Mouse (Mus musculus) A20 (cell line): Measurements from ENCODE around the gene Slc11a1.

Experiments
- DNase-seq: peaks from one replicate; pipeline ENCODE4 v3.0.0-alpha.2; 2011; ENCODE audit warnings: low read depth, low spot score

Gene Slc11a1

DNA sequence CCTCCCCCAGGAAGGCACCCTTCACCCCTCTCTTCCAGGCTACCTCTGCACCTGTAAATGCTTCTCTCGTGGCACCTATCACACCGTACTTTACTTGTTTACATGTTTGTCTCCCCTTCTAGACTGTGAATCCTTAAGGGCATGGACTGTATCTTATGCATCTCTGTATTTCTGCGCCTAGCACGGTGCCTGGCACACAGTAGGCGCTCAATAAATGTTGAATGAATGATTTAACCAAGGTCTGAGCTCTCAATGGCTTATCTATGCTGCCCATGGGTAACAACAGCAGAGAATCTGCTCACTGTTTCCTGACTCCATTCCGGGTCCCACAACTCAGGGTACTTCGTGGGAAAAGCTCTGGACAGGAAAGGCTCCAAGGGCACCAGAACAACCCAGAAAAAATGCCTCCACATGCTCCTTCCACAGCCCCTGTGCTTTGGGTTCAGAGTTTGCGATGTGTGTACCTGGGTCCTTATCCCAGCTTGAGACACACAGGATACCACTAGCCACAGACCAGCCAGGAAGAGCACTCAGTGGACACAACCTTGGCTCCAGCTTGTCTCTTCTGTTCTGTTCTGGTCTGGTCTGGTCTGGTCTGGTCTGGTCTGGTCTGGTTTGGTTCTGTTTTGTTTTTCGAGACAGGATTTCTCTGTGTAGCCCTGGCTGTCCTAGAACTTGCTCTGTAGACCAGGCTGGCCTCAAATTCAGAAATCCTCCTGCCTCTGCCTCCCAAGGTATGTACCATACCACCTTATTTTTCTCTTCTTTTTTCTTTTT lies 21.4 kb upstream of the Slc11a1 start:
- no peak for DNase-seq

DNA sequence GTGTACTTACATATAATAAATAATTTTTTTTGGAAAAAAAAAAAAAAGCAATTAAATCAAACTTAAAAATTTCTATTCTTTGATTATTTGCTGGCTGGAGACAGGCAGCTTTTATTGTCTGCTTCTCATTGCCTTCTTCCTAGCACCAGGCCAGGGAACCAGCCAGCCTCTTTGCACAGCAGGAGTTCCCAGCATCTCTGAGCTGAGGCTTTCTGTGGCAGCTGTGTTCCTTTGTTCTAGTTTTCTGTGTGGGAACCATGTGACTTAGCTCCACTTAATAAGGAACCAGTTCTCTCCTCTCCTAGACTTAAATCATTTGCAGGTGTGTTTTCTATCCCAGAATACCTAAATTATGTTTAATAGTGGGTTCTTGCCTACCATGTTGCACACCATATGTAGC lies 17.5 kb upstream of the Slc11a1 start:
- DNase-seq, result no peak

GRCm38 (mm10) chr1:74359952-74360517 lies 15.0 kb upstream of the Slc11a1 start:
- peak; percentile 74 for DNase-seq

- peak; percentile 83 for DNase-seq
Observed at GRCm38 (mm10) chr1:74361812-74362211, 13.2 kb upstream of the Slc11a1 start, which contains the start of gene Catip. Gene Catip (plus strand): TSS chr1:74362108.

DNA sequence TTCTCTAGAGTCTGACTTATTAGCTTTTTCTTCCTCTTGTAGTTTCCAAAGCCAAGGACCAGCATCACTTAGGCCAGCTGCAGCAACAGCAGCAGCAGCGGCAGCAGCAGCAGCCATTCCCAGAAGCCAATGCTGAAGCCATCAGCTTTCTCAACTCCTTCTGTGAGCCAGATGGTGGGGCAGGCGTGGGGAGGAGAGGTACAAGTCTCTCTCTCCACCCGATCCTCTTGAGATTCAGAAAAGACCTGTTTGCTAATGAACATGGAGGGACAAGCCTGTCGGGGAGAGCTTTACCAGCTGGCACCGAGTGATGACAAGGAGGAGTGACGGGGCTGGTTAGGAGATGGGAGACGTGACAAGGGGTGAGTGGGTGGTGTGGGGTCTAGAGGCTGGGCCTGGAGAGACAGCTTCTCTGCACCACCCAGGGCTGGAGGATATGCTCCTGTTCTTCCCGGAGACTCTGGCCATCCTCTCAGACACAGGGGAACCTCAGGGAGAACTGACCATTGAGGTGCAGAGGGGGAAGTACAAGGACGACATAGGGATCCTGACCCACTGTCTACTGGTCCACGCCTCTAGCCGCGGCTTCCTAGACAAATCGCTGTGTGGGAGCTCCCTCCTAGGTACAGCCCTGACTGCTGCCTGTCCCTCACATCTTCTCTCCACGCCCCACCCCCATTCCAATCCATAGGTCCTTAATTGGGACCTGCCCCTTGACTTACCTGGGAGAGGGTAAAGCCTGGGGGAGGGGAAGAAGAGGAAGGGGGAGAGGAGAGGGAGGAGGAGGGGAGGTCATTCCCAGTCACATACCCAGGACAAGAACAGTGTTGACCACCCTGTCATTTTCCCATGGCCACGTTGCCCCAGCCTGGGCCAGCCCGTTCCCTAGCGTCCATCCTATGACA lies 12.4 kb upstream of the Slc11a1 start:
- DNase-seq, result no peak

DNA sequence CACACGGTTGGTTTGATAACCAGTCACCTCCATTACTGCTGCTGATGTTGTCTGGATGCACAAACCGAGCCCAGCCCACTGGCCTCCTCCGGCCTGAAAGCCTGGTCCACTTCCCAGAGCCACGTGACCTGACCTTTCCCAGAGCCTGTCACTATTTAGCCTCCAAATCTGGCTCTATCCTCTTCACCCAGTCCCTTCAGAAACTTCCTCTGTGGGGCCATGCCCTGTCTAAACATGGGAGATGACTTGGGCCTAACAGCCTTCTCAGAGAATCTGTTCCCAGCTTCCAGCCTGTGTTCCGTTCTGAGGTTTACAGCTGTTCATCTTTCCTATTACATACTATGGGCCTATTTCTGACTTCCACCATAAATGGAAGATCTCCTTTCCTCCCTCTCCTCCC lies 11.6 kb upstream of the Slc11a1 start:
- DNase-seq, result no peak

GRCm38 (mm10) chr1:74364270-74364669 lies 10.7 kb upstream of the Slc11a1 start:
- DNase-seq, result no peak

GRCm38 (mm10) chr1:74367886-74368645 lies 6.9 kb upstream of the Slc11a1 start:
- no peak for DNase-seq

GRCm38 (mm10) chr1:74370040-74370439 lies 5.0 kb upstream of the Slc11a1 start:
- DNase-seq, result peak; percentile 26

DNA sequence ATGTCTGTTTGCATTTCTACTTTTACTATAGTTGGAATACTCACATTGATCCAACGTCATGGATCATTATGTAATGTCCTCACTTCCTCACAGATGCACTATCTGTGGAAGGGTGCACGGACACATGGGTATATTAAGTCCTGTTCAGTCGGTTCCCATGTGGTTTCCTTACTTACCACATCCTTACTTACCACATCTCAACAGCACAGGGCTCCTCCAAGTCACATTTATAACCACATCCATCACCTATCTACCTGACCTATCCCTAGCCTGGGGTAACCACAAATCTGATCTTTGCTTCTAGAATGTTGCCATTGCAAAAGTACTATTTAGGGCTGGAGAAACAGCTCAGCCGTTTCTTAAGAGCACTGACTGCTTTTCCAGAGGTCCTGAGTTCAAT lies 1.6 kb upstream of the Slc11a1 start:
- DNase-seq, result no peak

- DNase-seq, result no peak
Observed at GRCm38 (mm10) chr1:74375561-74375960, 566 bp downstream of the Slc11a1 start.

- DNase-seq, result no peak
Observed at GRCm38 (mm10) chr1:74376396-74376795, 1.4 kb downstream of the Slc11a1 start.

DNA sequence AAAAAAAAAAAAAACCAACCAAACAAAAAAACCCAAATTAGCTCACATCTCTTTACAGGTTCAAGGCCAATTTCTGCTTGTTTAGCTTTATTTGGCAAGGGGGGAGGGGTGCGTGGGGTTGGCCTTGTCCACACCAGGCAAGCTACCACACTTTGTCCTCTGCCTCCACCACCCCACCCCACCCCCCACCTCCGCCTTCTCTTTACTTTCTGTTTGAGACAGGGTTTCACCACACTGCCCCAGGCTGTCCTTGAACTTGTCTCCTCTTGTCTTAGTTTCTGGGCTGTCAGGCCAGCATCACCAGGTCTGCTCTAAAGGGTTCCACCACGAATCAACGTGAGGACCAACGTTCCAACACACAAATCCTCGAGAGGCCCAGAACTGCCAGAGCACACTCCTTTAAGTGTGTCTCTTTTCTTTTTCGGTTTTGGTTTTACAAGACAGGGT lies 4.1 kb downstream of the Slc11a1 start:
- DNase-seq, result no peak

DNA sequence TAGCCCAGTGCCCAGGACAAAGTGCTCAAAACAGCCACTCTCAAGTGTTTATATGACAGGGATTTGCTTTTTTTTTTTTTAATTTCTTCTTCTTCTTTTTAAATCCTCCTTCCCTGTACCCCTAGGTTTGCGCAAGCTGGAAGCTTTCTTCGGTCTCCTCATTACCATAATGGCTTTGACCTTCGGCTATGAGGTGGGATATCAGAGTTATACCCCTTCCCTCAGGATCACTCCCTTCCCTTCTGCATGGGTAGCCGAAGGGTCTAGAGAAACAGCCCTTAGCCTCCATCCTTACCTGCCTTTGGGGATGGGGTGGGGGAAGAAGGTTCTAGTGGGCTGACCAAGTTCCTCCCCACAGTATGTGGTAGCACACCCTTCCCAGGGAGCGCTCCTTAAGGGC lies 5.5 kb downstream of the Slc11a1 start:
- no peak for DNase-seq

GRCm38 (mm10) chr1:74381588-74382021 lies 6.6 kb downstream of the Slc11a1 start:
- DNase-seq, result peak; percentile 33

- DNase-seq, result no peak
Observed at GRCm38 (mm10) chr1:74383385-74383784, 8.4 kb downstream of the Slc11a1 start.

GRCm38 (mm10) chr1:74384525-74384924 lies 9.5 kb downstream of the Slc11a1 start:
- no peak for DNase-seq

- DNase-seq, result no peak
Observed at GRCm38 (mm10) chr1:74385064-74385463, 10.1 kb downstream of the Slc11a1 start.

DNA sequence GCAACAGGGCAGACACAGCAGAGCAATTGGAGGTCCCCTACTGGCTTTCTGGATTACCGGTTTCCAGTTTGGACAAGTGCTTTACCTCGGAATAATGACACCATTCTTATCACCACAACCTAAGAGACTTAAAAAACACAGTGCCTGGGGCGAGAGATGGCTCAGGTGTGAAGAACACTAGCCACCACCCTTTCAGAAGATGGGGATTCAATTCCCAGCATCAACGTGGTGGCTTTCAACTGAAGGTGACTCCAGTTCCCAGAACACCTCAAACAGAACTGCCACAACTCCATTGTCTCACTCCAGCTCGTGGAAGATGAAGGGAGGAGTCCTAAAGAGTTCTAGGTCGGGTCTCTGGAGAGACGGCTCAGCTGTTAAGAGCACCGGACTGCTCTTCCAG lies 10.5 kb downstream of the Slc11a1 start:
- DNase-seq, result no peak

DNA sequence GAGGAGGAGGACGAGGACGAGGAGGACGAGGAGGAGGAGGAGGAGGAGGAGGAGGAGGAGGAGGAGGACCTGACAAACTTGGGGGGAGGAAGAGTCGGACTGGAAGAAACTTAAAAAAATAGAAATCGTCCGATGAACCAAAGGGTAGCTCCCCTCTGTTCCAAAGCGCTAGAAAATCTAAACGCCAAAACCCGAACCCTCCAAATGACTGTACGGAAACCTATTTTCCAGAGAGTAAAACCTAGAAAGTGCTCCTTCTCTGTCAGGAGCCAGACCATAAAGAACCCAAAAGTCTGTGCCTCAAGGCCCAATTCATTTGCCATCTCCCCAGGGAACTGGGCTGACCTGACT lies 11.3 kb downstream of the Slc11a1 start:
- no peak for DNase-seq

DNA sequence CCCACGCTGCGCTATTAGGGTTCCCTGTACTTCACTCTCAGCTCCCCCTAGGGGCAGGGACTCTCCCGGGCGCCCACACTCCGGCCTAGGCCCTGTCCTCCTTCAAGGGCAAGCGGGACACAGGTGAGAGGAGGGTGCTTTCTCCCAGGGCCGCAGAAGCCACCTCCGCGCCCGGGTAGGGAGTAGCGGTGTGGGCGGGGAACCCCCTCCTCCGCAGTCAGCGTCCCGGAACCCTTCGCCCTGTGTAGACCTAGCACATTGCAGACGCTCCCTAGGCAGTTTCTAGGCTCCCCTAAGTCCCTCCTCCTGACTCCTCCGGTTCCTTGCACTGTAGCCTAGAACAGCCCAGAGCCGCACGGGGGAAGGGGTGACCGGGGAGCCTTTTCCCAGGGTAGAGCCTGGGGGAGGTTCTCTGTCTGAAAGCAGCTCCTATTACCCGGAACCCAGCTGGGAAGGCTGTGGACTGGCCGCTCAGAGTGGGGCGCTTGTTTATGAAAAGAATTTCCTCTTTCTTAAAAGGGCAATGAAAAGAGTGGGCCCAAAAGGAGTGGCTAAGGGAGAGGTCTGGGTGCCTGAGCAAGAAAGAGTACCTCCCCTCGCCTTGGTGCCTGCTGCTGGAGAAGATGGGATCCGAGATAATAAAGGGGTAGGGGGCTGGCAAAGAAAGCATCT lies 11.9 kb downstream of the Slc11a1 start:
- peak; percentile 98 for DNase-seq
